Mouse (Mus musculus) v-Abl transformed pro-B cells (cell line): ENCODE results near the gene Man1a.

Experiments
- in situ Hi-C, 2 experiments: fragments of 400-800 bp; cut with MboI; formaldehyde crosslinking; loops; one replicate each; pipeline ENCODE4 v1.15.1; 2025; ENCODE audit not compliant: unreplicated experiment in 2 of 2

Gene Man1a

DNA sequence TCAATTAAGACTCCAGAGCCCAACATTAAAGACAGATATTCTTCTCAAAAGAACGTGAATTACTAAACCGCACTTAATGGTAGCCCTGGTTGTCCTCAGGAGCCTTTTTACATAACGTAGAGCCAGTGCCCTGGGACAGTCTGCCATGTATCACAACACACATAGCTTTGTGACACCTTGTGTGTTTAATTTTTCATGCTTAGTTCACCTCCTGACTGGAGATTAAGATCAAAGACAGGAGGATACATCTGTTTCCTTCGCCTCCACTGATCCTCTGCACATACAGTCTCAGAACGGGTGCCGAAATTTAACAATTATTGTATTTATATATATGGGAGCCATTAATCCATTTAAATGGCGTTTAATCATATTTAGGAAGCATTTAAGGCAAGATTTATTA, 134.8 kb downstream of the Man1a start:
- in situ Hi-C loops, result no loop called here

DNA sequence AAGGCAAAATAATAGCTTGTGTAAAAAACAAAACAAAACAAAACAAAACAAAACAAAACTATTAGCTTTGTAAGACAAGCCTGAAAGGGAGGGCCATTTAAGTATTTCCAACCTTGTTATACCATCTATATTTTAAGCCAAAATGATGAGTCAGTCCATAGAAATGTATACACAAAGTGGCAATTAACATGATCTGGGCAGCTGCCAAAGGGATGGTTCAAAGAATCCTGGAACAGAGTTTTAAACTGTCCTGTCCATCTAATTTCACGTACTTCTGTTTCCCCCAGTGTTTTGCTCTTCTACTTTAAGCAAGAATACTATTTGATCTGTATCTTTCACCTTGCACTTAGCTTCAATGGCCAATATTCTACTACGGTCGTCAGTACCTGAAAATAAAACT, 138.2 kb downstream of the Man1a start:
- in situ Hi-C loops, result no loop called here

DNA sequence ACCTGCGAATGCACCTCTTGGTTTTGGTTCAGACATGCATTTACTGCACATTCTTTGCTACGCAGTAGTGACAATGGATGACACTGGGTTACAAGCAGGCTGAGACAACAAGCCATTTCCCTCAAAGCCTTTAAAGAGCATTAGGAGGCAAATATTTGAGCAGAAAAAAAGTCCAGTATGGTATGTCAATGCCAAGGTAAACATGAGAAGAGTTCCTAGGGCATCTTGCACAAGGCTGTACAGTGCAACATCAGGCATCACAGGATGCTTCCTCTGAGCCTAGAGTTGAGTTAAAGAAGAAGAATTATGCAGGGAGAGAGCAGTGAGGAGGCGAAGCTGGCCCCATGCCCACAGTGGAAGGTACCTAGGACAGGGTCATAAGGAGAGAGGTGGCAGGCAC, 140.3 kb downstream of the Man1a start:
- in situ Hi-C loops, result no loop called here

DNA sequence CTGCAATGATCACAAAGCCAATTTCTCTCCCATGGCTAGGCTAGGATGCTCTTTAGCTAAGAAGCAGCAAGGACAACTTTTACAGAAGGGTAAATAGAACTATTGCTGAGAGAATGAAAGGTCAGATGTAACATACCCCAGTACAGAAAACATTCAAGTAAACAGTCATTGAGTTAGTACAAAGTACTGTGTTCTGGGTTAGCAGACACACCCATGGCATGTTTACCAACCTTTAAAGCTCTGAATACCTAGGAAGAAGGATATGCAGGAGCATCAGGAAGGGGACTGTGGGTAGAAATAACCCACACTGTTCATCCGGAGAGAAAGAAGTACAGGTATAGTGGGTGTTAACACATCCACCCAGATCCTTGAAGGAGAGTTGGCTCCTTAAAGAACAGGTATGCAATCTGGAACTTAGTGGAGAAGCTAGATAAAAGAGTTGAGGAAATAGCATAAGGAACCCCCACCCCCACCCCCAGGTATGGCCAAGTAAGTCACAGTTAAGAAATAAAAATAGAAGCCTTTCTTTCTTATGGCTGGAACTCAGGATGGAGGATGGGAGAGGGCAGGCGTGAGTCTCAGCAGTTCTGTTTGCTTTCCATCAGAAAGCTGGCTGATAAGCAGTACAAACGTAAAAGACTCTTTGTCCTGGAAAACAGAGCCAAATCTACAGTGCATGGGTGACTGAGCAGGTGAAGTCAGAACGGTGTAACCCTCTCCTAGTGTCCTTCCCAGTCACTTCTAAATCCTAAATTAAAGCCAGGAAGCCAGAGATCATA, 146.5 kb downstream of the Man1a start:
- in situ Hi-C loops, result no loop called here

DNA sequence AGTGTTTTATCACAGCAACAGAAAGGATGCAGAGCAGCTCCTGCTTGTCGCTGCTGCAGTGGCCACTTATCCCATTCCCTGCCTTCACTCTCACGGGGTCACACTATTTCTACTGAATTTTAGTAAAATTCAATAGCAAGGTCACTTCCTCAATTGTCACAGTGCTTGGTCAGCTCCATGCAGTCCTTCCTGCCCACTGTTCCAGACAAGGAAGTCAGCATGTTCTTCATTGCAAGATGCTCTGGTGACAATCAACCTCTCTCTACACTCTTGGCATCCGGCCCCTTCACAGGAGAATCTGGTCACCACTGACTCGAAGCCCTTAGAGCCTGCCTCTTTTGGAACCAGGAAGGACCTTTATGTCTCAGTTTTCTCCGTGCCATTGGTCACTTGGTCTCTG, 148.5 kb downstream of the Man1a start:
- in situ Hi-C loops, result no loop called here

DNA sequence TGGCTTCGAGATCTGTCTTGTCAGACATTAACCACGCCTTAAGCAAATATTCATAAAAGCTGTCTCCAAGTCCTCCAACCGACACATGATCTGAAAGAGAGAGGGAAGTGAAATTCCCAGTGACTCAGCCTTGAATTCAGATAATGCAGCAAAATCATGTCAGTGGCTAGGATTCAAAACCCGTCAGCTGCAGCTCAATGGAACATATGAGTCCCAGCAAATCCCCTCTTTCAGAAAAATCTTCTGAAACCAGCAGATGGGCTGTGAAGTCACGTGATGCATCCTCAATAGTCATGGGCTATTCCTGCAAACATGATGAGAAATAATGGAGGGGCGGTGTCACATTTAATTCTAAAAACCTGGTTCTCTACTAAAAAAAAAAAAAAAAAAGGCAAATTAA, 151.0 kb downstream of the Man1a start:
- in situ Hi-C loops, result no loop called here

DNA sequence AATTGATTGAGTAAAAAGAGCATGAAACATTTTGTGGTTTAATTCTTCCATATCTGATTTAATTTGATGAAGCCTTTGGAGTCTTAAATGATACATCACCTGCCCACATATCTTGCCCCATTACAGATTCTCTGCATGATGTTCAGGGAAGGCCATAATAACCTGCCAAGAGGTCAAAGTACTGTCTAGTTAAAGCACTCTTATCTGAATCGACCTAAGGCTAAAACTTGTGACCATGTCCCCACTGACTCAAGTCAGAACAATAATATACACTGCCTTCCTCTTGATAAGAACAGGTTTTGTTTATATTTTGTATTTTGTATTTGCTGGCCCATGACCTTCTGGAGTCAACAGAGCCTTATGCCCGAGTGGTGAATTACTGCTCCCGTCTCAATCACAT, 154.2 kb downstream of the Man1a start:
- in situ Hi-C loops, result no loop called here

DNA sequence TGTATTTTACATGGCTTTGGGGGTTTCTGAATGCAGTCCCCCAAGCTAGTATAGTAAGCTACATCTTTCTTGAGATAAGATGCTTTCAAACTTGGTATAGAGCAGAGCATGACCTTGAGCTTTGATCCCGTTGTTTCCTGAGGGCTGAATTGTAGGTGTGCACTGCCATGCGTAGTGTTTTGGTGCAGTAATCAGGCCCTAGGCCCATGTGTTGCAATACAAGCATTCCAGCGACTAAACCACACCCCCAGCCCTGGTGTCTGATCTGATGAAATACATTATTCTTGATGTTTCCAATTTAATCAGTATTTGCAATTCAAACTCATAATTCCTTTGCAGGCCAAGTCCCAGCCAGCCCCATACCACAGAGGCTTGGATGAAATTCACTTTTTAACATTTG, 158.9 kb downstream of the Man1a start:
- in situ Hi-C loops, result no loop called here

DNA sequence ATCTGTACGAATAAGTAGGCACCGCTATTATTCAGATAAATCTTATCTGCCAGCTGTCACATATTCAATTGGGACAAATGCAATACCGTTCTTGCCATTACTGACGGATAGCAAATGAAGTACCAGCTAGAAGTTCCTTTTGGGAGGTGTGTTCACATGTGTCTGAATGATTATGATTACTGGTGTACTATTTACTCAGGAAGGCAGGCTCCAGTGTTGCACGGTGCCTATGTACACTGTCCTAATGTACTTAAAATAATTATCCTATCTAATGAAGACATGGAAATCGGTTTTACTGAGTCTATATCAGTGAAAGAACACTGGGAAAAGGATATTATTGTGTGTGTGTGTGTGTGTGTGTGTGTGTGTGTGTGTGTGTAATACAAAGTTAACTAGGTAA, 160.7 kb downstream of the Man1a start:
- in situ Hi-C loops, result no loop called here

DNA sequence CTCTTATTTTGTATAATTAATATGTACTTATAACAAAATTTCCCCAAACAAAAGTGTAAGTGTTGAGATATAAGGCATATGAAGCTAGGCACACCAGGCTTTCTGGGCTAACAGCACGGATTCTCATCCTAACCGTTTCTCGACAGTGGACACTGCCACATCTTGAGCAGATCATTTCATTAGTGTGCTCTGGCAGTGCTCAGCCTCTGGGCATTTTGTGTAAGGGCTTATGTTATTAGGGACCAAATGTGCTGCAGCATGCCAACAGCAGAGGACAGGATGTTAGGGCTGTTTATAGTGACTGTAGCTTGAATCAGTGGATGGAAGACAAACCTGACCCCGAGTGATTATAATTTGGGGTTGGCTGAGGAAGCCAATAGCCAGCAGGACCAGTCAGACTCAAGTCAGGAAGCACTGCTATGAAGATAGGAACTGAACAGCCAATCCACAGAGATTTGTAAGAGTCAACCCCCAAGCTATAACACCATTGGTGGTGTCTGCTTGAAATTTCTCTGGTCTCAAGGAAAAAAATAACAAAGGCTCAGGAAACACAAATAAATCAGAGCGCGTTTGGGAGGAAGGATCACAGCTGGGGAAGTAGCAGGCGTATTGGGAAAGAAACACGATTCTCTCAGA, 161.3 kb downstream of the Man1a start:
- in situ Hi-C loops, result loop anchor here in 1 of 2 experiments (5.0 kb wide), 1 partner anchor 157 kb away; no protein-coding TSS in a partner anchor

DNA sequence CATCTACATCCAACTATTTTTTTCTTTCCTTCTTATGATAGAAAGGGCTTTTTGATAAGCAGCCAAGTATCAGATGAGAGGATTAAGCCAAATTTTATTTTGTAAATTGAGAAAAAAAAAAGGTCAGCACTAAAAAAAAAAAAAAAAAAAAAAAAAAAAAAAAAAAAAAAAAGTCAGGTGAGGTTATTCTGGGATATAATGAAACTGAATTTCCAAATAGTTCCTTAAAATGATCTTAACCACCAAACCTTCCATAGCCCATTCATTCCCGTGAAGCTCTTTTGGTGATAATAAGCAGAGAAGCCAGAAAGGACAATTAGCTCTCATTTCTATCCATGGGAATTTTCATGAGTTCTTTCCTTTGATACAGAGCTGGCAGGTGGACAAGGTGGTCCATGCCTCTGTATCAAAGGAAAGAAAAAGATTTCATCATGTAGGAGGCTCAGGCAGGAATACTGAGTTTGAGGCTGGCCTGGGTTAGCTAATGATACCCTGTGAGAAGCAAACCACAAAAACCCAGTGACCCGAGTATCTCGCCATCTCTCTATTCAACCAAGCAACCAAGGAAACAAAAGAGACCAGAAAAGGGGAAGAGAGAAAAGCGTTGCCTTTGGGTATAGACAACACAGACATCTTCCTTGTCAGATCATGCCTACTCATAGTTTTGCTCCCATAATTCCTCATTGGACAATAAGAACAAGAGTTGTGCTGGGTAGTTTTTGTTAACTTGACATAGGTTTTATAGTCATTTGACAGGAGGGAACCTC, 162.7 kb downstream of the Man1a start:
- in situ Hi-C loops, result loop anchor here in 1 of 2 experiments (5.0 kb wide), 1 partner anchor 159 kb away; no protein-coding TSS in a partner anchor

DNA sequence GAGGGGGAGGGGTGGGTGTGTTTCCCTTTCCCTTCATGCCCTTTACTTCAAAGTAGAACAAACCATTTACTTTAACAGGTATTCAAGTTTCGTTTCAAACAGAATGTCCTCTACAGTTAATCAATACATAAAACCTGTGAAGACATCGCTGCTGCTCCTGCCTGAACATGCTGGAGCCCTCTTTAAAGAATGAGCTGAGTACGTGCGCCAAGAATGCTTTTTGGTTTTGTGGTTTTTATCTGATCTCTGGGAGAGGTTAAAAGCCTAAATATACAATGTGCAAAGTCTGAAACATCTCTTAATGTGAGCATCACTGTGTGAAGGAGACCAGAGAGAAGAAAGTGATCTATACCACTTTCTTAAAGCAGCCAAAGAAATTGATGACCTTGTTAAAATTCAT, 186.9 kb downstream of the Man1a start:
- in situ Hi-C loops, result no loop called here

DNA sequence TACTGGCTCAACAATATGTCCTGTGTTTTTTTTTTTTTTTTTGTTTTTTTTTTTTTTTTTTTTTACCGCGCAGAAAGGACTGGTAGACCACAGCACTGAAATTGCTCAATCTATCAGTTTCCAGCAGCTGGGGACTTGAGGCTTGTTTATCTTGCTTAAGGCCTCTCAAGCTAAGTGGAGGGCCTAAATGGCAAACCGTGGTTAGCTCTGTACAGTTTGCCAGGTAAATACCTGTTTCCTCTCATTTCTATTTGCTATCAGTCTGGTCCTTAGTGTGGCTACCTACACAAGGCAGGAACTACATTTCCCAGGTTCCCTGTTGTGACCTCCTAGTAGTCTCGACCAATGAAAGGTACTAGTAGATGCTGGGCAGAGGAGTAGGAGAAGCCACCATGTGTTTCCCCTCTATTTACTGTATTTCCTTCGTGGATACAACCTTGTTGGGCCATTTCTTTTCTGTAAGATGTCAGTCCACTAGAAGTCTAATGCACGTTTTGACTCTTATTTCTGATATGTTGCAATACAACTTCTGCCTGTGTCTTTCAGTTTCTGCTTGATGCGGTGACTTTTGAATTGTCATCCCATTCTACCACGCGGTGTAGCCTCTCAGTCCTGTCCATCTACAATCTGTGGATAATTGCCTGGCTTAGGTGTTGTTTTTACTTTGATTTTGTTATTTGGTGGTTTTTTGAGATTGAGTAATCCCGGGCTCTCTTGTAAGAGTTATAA, 187.9 kb downstream of the Man1a start:
- in situ Hi-C loops, result no loop called here

DNA sequence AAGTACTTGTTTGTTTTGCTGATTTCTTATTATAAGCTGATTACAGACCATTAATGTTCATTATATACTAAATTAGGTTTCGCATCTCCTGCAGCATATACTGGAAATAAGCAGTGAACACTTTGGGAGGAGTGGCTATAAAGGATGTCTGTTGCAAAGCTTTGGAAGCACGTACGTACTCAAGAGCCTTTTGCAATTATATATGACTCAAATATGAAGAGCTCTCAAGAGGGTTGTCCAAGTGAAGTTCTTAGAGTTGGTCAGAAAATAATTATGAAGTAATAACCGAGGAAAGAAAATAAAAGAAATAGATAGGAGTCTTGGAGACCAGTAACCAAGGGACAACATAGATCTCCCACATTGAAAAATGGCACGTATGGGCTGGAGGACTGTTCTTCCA, 189.9 kb downstream of the Man1a start:
- in situ Hi-C loops, result no loop called here

DNA sequence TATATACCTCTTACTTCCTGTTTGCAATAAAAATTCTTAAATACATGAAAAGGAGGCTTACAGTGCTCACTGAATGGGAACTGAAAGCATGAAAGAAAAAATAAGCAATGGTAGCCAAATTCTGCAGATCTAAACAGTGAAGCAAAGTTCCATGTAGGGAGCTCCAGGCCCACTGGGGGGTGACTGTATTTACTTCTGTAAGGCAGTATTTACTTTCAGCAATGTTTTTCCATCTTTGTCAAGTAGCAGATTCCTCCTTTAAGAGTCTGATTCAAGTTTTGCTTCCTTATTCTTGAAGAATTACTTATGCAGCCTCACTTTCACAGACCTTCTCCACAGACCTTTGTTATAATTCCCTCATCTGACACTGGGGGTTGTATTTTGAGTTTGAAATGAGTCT, 195.1 kb downstream of the Man1a start:
- in situ Hi-C loops, result no loop called here

DNA sequence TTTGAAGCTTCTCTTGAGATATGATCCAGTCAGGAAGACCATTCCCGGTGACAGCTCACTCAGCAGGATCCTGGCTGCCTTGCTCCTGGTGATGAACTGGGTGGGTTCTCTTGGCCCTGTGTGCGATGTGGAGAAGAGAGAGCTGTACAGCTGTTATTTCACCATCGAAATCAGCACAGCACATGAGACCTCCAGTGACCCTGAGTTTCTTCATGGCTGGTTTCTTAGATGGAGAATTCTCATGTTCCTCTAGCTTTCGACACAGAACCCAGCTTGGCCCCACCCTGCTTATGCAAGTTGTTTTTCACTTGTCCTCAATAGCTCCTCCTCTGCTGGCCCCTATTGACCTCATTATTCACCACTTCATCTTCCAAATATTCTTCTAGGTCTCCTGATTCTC, 200.5 kb downstream of the Man1a start:
- in situ Hi-C loops, result no loop called here

DNA sequence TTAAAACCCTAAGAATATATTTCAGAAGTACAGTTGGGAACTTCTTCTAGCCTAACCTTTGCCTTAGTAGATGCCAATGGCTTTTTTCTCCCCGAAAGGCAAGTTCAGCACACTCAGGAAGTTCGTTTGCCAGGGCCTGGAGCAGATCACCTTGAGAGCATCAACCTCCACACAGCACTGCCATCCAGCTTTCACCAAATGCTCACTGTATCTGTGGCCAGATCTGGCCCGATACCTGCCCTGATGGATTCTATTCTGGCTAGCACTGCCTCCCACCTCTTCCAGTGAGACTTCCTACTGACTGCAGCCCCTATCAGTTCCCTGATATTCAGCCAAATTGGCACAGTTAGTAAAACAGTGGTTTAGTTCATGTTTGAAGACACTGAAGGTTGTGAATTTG, 202.2 kb downstream of the Man1a start:
- in situ Hi-C loops, result loop anchor here (25.0 kb wide), 2 partner anchors 688 to 1088 kb away; no protein-coding TSS in a partner anchor

DNA sequence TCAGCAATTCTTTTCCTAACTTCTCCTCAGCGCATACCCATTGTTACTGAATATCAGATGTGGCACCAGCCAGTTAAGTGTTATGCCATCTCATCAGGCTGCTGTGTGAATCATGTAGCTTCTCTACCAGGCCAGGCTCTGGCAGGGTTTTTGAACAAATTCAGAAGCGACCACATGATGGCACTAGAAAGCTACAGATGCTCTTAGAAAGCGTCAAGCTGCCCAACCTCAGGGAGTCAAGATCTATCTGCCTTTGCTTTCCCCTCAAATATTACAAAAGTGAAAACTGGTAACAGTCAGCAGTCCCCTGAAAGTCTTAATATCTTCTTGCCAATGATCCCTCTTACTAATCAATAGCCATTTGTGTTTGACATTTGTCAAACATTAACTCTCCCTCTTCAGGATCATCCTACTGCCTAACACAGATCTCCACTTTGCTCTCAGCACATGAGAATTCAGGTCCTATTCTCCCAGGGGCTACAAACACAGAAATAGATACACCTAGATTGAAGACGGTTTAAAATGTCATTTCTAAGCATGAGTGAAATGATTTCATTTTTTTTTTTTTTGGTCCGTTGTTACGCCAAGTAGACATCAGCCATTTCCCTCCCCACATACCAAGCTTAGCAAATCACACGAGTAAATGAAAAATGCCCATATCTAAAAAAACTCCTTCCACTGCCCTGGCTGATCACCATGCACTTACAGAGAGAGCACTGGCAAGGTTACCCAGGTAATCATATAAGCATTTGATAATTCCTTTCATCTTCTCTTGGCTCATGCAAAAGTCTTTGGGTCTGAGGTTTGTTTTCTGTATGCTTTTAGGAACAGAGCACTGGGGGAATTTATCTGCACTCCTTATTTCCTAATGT, 212.7 kb downstream of the Man1a start:
- in situ Hi-C loops, result loop anchor here (5.0 to 25.0 kb wide), 4 partner anchors 211 to 1904 kb away; partner anchors contain the start of gene Man1a (in 1 of the 2)

DNA sequence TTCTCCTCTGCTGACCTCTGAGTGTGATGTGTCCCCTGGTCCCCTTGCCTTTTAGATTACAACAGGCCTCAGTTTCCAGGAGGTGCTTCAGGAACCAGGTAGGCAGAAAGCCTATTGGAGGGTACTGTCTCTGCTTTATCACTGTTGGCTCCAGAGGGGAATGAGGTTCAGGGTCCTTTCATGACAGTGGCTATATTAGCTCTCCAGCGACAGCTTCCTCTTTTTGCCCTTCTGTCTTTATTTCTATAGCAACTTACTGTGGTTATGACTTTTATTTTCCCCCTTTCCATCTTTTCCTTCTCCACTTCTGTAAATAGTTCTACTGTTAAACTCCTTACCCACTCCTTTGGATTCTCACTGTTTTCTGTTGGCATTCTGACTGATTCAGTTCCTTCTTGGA, 216.5 kb downstream of the Man1a start:
- in situ Hi-C loops, result loop anchor here (5.0 to 25.0 kb wide), 4 partner anchors 215 to 1907 kb away; partner anchors contain the start of gene Man1a (in 1 of the 2)

DNA sequence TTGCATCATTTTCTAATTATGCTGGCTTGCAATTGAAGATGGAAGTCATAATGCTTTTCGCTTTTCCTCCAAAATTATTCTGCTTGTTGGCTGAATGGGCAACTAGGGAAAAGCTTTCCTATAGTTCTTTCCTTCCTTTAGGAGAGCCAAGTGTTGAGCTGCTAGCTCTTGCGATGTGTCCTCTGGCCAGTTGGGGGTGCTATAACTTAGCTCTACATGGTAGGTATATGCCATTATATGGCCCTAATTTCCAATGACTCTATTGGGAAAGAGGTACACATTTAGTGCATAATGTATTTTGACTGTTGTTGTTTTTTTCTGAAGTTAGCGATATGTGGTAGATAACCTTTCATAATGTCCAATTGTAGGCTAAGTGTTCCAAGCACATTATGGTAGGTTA, 217.2 kb downstream of the Man1a start:
- in situ Hi-C loops, result loop anchor here (25.0 kb wide), 2 partner anchors 703 to 1103 kb away; no protein-coding TSS in a partner anchor
